Mouse (Mus musculus) 416B (cell line): ENCODE data around the gene Sult6b2.

Experiments used
- DNase-seq: peaks from one replicate; pipeline ENCODE4 v3.0.0; 2011; ENCODE audit warnings: low read depth

Gene Sult6b2

GRCm38 (mm10) chr6:142804402-142804801 lies at the start of gene Sult6b2:
TSS of gene Sult6b2 (minus strand) at chr6:142804502.
- DNase-seq: no peak

- peak; percentile 70 for DNase-seq
These were observed 48.4 kb upstream of the Sult6b2 start for GRCm38 (mm10) chr6:142852419-142853377.

GRCm38 (mm10) chr6:142850436-142850835 lies 46.1 kb upstream of the Sult6b2 start:
- DNase-seq: no peak

- DNase-seq: no peak
These were observed 45.0 kb upstream of the Sult6b2 start for GRCm38 (mm10) chr6:142849326-142849725.

GRCm38 (mm10) chr6:142847914-142848674 lies 43.8 kb upstream of the Sult6b2 start:
- DNase-seq: no peak

GRCm38 (mm10) chr6:142846855-142847254 lies 42.6 kb upstream of the Sult6b2 start:
- no peak for DNase-seq

GRCm38 (mm10) chr6:142845066-142845465 lies 40.8 kb upstream of the Sult6b2 start:
- no peak for DNase-seq

GRCm38 (mm10) chr6:142844061-142844460 lies 39.8 kb upstream of the Sult6b2 start:
- no peak for DNase-seq

GRCm38 (mm10) chr6:142838501-142838900 lies 34.2 kb upstream of the Sult6b2 start:
- no peak for DNase-seq

GRCm38 (mm10) chr6:142837326-142837725 lies 33.0 kb upstream of the Sult6b2 start:
- no peak for DNase-seq

GRCm38 (mm10) chr6:142835726-142836125 lies 31.4 kb upstream of the Sult6b2 start:
- DNase-seq: no peak

GRCm38 (mm10) chr6:142834911-142835310 lies 30.6 kb upstream of the Sult6b2 start:
- no peak for DNase-seq

GRCm38 (mm10) chr6:142831706-142832105 lies 27.4 kb upstream of the Sult6b2 start:
- DNase-seq: peak; percentile 89

- DNase-seq: peak; percentile 98
These were observed 26.9 kb upstream of the Sult6b2 start for GRCm38 (mm10) chr6:142831243-142831642.

- no peak for DNase-seq
These were observed 25.9 kb upstream of the Sult6b2 start for GRCm38 (mm10) chr6:142830221-142830620.

GRCm38 (mm10) chr6:142825449-142825848 lies 21.1 kb upstream of the Sult6b2 start:
- DNase-seq: peak; percentile 8

GRCm38 (mm10) chr6:142823008-142823787 lies 18.9 kb upstream of the Sult6b2 start:
- peak; percentile 39 for DNase-seq

- no peak for DNase-seq
These were observed 14.0 kb upstream of the Sult6b2 start for GRCm38 (mm10) chr6:142818306-142818705.

GRCm38 (mm10) chr6:142815513-142815912 lies 11.2 kb upstream of the Sult6b2 start:
- peak; percentile 27 for DNase-seq

GRCm38 (mm10) chr6:142814495-142814921 lies 10.2 kb upstream of the Sult6b2 start:
- peak; percentile 94 for DNase-seq

- DNase-seq: no peak
These were observed 9.7 kb upstream of the Sult6b2 start for GRCm38 (mm10) chr6:142814011-142814410.

GRCm38 (mm10) chr6:142812969-142813368 lies 8.7 kb upstream of the Sult6b2 start:
- DNase-seq: no peak
